Comparison of ENCODE assay signal across 21 mouse cellular contexts in the genomic region with DNA sequence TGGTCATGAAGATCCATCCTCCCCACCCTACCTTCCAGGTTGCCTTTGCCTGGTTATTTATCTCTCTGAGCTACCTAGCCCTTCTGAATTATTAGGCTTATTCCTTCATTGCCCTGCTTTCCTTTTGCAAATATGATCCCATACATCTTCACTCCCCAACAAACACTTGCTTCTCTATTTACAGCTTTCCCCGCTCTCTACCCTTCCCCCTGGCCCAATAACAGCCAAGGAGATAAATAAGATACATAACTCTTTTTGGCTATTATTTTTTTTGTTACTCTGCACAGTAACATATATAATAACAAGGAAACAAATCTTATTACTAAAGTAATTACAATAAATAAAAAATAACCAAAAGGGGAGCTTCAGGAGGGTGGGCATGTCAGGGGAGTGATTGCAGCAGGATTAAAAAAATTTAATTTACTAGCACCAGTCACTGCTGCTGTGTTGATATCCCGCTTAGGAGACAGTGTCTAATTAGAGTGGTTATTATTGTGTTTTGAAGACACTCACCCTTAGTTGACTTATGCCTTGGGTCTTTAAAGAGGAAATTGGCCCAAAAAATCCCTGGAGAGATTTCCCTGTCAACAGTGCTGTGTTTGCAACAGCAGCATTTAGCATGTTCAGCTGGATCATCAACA.
"Had no signal": no experiment of that assay in that cellular context is flagged by ENCODE, and none has a peak within 500 bp of the region (broad histone marks: within the 10 kb centered on the region; RNA-seq: fewer than 3 reads in every experiment).

No protein-coding gene starts in this region.

- H3K36me3 ChIP-seq: midbrain, embryonic 10.5 days; midbrain, embryonic 12.5 days; neural tube, embryonic 12.5 days; stomach, embryonic 15.5 days had no signal

- DNase-seq: lung, adult 18-20 months; lung, embryonic 14.5 days; lung, postnatal 10 days; lung, postnatal 4 days; midbrain, embryonic 14.5 days; retina, postnatal 1 day; right cerebral cortex, adult 18-20 months; right cerebral cortex, postnatal 25 days; right cerebral cortex, postnatal 4 days; spleen, adult 18-20 months; thymus, adult 2 months; thymus, postnatal 25 days; thymus, postnatal 4 days had no signal

- H3K27ac ChIP-seq: liver, embryonic 14.5 days; midbrain, embryonic 10.5 days; midbrain, embryonic 12.5 days; neural tube, embryonic 12.5 days; stomach, embryonic 15.5 days; stomach, postnatal 0 days had no signal

- H3K4me3 ChIP-seq: midbrain, embryonic 10.5 days; midbrain, embryonic 12.5 days; myocyte; neural tube, embryonic 12.5 days; stomach, embryonic 15.5 days had no signal

- H3K4me1 ChIP-seq: neural tube, embryonic 12.5 days; stomach, embryonic 15.5 days had no signal

- H3K9ac ChIP-seq: liver, embryonic 14.5 days; lung, embryonic 14.5 days; midbrain, embryonic 12.5 days; neural tube, embryonic 12.5 days; stomach, embryonic 15.5 days had no signal

- H3K4me2 ChIP-seq: lung, embryonic 14.5 days; midbrain, embryonic 12.5 days; neural tube, embryonic 12.5 days; stomach, embryonic 15.5 days had no signal

- H3K27me3 ChIP-seq: midbrain, embryonic 12.5 days; neural tube, embryonic 12.5 days; stomach, embryonic 15.5 days had no signal

- ATAC-seq: midbrain, embryonic 16.5 days had no signal

- H3K9me3 ChIP-seq: midbrain, embryonic 10.5 days; midbrain, embryonic 12.5 days; neural tube, embryonic 12.5 days; stomach, embryonic 15.5 days had no signal
